Mouse (Mus musculus) activated CD4-positive, CD25-positive, alpha-beta regulatory T cell (primary cell): Measurements from ENCODE around the gene Rcc2. TPM values are rescaled to one million over a fixed set of nuclear protein-coding genes. Genes with fewer than 3 reads are reported as not detected.

ENCODE experiments used
- polyA plus RNA-seq, 2 experiments: library from polyadenylated mRNA; unstranded; fragments of 100-300 nt; shearing (Covaris generic); gene quantifications; one replicate each; pipeline ENCODE4 v1.2.1; 2017

Rcc2 gene
- polyA plus RNA-seq = 10 to 100 TPM; 60.4 to 98.1 TPM

GRCm38 (mm10) chr4:140700269-140701018, at the start of gene Rcc2:
Gene Rcc2 (plus strand): TSS chr4:140700541.

GRCm38 (mm10) chr4:140665760-140666159, 34.6 kb upstream of the Rcc2 start, which contains the start of gene Arhgef10l:
Gene Arhgef10l (minus strand): TSS chr4:140666012.

GRCm38 (mm10) chr4:140742543-140742942, 42.2 kb downstream of the Rcc2 start, which contains the start of gene Padi6:
Gene Padi6 (minus strand): TSS chr4:140742643.

Other genes starting within 250 kb of the Rcc2 start
- gene Arhgef10l, start 34.5 kb upstream of the Rcc2 start, polyA plus RNA-seq = under 1 TPM; 0.56 to 0.65 TPM
- gene Padi6, start 42.1 kb downstream of the Rcc2 start, polyA plus RNA-seq = not detected
- under 1 TPM; 0.58 to 0.66 TPM for gene Padi4, start 73.7 kb downstream of the Rcc2 start, polyA plus RNA-seq
- gene Padi3, start 110.1 kb downstream of the Rcc2 start, polyA plus RNA-seq = under 1 TPM; 0.41 to 0.67 TPM
- gene Padi1, start 145.2 kb downstream of the Rcc2 start, polyA plus RNA-seq = under 1 TPM; 0.27 to 0.38 TPM
- 10 to 100 TPM in 1 of 2 experiments, 1 to 10 TPM in 1; 8.6 to 25.8 TPM for gene Padi2, start 205.8 kb downstream of the Rcc2 start, polyA plus RNA-seq